Mouse (Mus musculus): Measurements from ENCODE around the gene Grhpr.
"Not testable (repeated sequence)": the region's sequence is repeated elsewhere in the genome, so short reads cannot be mapped to it uniquely, and the experiment has no call there.

Grhpr gene

DNA sequence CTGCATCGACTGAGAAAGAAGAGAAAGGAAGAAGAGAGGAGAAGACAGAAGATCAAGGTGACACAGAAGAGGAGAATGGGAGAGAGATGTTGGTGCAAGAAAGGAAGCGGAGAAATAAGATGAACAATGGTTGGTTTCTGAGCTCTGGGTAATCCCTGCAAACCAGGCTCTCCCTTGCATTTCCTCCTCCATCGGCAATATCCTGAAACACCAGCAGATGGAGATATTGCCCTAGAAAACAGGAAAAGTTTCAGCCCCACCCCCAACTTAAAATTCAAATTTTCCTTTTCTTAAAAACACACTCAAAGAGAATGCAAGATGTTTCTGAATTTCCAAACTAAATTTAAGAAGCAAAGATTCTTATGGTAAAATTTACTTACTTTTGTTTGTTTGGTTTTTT lies 34.4 kb downstream of the Grhpr start:
- DNase-seq (ENCODE audit: low spot score in 2 of 2), result peak in 1 of 2 experiments; percentile 24

DNA sequence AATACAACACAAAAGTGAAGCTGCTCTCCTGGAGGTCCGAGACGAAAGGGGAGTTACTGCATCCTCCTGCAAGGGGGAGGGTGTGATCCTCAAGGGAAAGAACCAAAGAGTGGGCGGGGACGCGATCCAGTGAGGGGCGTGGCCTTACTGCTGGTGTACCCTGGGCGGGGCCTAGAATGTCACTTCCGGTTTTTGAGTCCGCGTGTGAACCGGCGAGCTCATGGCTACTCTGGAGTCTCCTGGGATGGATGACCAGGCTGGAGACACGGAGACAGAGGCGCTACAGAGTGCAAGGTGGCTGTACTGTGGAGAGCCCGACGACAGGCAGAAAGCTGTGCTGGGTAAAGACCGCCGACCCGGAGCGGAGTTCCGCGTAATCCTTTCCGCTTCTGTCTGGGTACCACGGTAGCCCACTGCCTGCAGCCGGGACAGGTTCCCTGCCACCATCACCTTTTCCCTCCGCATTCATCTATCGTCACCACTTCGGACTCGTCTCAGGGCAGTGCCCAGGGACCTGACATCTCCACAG lies 37.3 kb downstream of the Grhpr start, which contains the start of gene Polr1e:
Polr1e (plus strand) TSS at position 132 of the 529 bp plus-strand sequence.
- peak; percentile 83 to 88 for DNase-seq (ENCODE audit: low spot score in 2 of 2)

DNA sequence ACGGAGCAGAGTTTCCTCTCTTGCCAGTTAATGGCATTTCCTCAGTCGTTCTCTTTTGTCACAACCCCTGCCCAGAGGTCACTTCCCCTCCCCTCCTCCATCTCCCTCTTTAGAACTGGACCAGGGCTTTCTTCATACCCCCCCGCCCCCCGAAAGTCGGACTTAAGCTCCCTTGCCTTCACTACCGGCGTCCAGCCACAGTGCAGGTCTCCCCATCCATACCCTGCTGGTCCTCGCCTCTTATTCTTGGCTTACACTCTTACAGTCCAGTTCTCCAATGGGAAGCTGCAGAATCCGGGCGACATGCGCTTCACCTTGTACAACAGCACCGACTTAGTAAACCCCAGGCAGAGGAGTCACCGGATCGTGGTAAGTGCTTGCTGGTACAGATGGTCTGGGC lies 37.8 kb downstream of the Grhpr start:
- DNase-seq (ENCODE audit: low spot score in 2 of 2), result no peak

DNA sequence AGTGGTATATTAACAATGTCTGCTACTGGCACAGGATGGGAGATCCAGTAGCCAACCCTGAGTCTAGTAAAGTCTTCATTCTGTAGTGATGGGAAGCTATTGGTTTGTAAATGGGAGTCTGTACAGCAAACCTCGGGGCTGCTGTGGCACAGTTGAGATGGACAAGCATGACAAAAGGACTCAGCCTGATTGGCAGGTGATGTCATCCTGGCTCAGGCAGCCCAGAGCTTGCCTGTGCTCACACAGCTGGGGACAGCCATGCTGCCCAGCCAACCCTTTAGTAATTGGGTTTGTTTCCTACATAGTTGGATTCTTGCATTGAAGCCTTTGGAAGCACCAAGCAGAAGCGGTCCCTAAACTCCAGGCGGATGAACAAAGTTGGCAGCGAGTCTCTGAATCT lies 45.3 kb downstream of the Grhpr start:
- no peak for DNase-seq (ENCODE audit: low spot score in 2 of 2)

DNA sequence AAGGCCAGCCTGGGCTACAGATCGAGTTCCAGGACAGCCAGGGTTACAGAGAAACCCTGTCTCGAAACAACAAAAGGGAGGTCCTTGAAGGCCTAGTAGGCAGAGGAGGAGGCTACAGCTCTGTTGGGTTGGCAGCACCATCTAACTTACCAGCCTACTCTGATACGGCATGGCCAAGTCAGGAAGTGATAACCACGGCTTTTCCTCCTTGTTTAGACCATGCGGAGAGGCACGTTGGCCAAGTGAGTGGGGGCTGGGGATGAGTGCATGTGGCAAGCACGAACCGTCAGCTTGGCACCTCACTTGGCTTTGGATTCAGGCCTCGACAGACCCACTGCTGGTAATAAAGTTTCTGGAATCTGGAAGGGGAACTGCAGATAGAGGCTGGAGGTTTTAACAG lies 51.4 kb downstream of the Grhpr start:
- DNase-seq (ENCODE audit: low spot score in 2 of 2), result no peak

DNA sequence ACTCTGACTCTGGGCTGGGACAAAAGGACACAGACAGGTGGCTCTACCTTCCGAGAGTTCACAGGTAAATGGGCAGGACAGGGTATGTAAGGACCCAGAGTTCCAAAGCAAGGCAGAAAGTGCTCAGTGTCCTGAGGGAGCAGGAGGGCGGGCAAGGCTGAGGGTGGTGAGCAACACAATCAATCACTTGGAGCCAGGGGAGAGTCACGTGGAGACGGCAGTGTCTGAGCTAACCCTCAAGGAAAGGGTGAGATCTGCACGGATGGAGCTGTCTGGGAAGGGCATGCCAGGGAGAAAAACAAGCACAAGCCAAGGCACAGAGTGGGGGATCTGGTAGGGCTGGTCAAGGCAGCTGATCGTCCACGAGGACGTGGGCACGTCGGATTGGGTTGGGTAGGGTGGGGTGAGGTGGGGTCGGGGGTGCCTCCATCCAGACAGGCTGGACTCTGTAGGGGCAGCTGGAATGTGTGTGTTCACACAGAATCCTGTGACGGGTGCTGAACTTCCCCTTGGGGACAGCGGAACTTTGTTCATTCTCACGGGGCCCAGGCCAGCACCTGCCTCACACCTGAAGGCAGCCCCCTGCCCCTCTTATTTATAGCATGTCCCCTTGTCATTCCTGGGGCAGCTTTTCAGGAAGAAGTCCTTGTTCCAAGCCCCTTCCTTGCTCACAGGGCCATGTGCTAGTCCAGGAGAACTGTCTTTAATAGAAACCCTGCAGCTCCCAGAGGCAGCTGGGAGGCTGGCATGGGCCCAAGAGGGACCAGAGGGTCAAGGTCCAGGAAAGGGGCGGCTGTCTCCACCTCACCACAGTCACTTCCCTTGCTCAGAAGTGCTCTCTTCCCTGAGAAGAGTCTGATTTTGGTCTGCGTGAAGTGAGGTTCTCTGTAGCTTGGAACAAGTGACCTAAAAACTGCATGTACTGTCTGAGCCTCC lies 53.8 kb downstream of the Grhpr start:
- no peak for DNase-seq (ENCODE audit: low spot score in 2 of 2)

DNA sequence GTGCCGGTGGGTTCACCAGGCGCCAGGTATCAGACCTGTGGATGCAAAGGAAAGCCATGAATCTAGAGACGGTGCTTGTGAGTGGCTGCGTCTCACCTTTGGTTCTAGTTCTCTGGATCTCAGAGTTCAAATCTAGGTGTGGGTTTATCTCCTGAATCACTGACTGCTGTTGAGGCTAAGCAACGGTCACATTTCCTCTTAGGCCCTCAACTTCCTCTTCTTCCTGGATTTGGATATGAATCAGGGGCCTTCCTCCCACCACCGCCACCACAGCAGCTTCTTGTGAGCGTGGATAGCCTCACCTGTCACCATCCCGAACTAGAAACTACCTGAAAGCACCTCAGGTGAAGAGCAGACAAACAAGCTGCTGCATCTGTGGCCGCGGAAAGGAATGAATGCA lies 54.9 kb downstream of the Grhpr start:
- DNase-seq (ENCODE audit: low spot score in 2 of 2), result no peak

DNA sequence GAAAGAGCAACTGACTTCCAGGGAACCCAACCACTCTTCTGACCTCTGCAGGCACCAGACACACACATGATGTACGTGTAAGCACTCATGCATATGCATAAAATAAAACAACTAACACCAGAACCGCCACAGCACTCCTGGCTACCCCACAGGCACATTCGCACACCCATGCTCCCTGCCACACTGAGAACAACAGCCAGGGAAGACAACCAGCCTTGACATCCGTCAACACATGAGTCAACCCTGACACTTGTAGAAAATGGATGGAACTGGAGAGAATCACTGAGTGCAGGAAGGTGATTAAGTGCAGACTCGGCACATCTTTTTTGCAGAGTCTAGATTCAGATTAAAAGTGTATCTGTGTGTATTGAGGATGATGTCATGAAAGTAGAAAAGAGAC lies 55.4 kb downstream of the Grhpr start:
- no peak for DNase-seq (ENCODE audit: low spot score in 2 of 2)

DNA sequence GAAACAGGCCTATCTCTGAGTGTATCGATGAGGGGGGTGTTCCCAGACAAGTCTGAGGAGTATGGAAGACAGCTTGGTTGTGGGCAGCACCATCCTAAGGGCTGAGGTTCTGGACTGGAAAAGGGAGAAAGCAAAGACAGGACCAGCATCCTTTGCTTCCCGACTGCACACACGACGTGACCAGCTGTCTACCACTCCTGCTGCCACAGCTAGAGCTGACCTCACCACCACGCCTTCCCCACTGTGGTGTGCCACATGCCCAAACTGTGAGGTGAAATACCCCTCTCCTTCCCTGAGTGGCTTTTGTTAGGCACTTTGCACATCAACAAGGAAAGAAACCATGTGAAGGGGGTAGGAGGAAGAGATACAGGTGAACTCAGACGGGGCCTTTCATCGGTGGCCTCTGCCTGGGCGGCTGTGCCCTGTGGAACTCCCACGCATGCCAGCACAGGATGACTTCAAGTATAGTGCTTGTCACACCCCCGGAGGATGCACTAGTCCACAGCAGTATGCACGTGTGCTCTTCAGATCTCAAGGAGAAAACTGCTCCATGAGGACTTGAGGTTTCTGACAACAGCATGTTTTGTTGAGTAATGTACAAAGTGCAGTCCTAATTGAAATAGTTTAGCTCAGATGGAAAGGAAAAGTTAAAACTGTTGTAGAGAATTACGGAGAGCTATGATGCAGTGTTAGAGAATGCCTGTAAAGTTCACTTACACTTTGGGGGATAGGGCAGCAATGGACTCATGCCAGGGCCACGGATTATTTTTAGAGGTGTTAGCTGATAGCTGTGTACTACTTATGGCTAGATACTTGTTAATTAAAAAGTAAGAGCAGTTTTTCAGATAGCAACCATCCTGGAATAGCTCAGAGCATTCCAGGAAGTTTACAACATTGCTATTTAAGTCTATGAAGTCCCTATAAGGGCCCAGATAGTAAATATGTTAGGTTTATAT lies 56.5 kb downstream of the Grhpr start:
- DNase-seq (ENCODE audit: low spot score in 2 of 2), result no peak

DNA sequence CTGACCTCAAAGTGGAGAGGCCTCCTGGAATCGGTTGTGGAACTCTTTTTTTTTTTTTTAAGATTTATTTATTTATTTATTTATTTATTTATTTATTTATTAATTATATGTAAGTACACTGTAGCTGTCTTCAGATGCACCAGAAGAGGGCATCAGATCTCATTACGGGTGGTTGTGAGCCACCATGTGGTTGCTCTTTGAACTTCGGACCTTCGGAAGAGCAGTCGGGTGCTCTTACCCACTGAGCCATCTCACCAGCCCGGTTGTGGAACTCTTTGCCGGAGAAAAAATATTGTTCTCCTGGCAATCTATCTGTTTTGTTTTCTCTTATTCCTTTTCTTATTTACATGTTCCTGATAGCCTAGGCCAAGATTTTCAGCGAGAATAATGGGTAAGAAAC lies 57.7 kb downstream of the Grhpr start:
- DNase-seq (ENCODE audit: low spot score in 2 of 2), result not testable (repeated sequence)

DNA sequence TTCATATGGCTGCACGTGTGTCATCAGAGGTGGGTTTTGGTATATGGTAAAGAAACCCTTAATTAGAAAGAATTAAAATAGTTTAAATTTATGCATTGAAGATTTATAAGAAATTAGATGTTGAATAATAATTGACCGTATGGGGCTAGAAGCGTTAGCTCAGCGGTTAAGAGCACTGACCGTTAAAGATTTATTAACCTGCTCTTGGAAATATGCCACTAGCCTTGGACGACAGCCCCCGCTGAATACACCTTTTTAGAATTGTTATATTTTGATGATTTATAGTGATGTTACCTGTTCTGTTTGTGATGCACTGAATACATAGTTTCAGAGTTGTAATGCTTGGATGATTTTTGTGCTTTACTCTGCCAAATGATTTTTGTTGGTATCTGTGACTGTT lies 58.4 kb downstream of the Grhpr start:
- not testable (repeated sequence) for DNase-seq (ENCODE audit: low spot score in 2 of 2)

All from right cerebral cortex, postnatal 36 days (tissue).